Mouse (Mus musculus): ENCODE measurements around the gene Zfand3.

The Zfand3 gene

DNA sequence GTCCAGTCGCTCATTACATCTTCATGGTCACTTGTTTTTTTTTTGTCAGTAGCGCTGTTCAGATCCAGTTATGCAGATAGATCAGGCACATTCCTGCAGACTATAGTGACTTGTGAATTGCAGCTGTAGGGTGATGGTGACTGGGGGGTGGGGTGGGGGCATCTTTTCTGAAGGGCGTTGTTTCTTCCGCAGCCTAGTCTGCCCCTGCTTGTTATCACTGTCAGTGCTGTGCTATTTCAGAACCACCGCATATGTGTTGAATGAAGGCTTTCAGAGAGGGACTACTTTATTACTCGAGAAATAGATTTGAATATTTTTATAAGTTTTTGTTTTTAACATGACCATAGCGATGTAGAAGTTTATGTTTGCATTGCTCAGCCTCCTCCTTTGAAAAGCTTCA is 142.0 kb downstream of the Zfand3 start:
- in situ Hi-C loops (cut with MboI, MseI) = no loop called here

DNA sequence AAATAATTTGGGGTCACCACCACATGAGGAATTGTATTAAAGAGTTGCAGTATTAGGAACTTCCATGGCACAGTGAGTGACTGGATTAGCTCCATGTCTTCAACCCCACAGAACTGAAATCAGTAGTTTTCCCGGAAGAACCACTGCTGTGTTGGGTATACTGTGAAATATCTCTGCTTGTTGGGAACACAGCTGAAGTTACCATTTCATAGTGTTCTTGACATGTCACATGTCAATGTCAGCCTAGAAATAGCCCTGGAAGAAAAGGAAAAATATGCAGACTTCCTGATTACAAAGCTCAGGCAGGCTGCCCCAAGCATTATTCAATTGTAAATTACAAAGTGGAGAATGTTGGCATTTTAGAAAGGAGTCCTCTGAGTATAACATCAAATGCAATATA is 143.4 kb downstream of the Zfand3 start:
- in situ Hi-C loops (cut with MboI, MseI) = no loop called here

DNA sequence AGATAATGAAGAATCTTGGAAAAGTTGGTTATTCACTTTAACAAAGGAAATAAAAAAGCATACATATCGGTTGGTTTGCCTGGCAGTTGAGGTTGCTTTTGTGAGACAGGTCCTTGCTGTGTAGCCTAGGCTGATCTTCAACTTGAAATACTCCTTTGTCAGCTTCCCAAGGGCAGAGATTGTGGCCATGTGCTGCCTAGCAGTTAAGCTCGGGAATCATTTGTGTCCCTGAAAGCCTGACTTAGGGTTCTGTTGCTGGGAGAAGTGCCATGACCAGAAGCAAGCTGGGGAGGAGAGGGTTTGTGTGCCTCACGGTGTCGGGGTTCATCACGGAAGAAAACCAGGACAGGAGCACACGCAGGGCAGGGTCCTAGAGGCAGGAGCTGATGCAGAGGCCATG is 143.8 kb downstream of the Zfand3 start:
- in situ Hi-C loops (cut with MboI, MseI) = no loop called here

DNA sequence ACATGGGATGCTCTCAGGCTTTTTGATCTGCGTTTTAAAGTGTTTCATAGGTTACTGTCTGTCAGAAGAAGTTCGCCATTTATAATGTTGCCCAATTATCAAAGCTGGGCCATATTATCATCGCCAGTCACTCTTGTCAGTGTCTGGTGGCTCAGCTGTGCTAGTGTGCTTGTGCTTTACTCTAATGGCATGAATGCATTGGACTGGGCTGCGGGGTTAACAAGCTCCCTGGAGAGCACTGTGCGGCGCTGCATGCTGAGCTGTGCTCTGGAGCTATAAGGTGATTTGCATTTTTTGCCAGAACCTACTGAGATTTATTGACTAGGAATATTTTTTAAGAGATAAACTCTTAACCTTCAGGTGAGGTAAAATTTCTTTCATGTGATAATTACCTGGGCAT is 145.4 kb downstream of the Zfand3 start:
- in situ Hi-C loops (cut with MboI, MseI) = no loop called here

GRCm38 (mm10) chr17:30154144-30154543 is 149.6 kb downstream of the Zfand3 start:
- in situ Hi-C loops (cut with MboI, MseI) = no loop called here

- in situ Hi-C loops (cut with MboI, MseI) = no loop called here
Observed at GRCm38 (mm10) chr17:30154861-30155260, 150.3 kb downstream of the Zfand3 start.

DNA sequence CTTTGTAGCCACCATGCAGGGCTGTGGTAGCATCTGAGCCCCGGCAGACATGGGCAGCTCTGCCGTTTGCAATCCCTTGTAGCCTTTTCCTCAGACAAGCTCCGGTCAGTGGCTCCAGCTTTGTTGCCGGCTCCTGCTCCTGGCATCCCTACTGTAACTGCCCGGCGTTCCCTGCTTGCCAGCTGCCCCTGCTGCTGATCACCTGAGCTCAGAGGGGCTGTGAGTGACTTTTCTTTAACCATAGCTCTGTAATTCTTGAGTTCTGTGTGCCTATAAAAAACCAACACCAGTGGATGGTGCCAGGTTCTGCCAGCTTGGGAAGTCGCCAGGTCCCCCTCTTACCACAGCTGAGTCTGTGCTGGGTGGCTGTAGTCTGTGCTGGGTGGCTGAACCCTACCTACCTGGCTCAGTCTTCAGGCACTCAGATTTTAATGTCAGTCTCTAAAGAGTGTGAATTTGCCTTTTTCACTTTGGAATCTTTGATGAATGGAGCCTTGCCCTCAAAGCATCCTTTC is 150.9 kb downstream of the Zfand3 start:
- in situ Hi-C loops (cut with MboI, MseI) = no loop called here

- in situ Hi-C loops (cut with MboI, MseI) = no loop called here
Observed at GRCm38 (mm10) chr17:30158419-30159108, 154.0 kb downstream of the Zfand3 start.

- in situ Hi-C loops (cut with MboI, MseI) = no loop called here
Observed at GRCm38 (mm10) chr17:30159341-30159740, 154.8 kb downstream of the Zfand3 start.

GRCm38 (mm10) chr17:30160823-30161432 is 156.4 kb downstream of the Zfand3 start:
- in situ Hi-C loops (cut with MboI, MseI) = no loop called here

GRCm38 (mm10) chr17:30162983-30163382 is 158.4 kb downstream of the Zfand3 start:
- in situ Hi-C loops (cut with MboI, MseI) = no loop called here

DNA sequence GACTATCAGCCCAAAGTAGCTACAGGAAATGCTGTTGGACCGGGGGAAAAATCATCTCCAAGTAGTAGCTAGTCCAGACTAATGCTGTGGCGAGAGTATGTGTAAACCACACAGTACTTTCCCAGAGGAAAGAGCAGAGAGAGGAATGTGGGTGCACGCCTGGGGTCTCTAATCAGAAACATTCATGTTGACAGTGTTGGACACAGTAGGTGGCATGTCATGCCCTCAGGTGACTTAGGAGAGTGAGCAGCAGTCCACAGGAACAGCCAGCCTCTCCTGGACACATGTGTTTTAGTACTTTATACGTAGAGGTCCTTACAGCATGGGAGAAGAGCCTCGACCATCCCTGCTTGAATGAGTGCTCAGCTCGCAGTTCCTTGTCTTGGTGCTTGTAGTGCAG is 159.3 kb downstream of the Zfand3 start:
- in situ Hi-C loops (cut with MboI, MseI) = no loop called here

DNA sequence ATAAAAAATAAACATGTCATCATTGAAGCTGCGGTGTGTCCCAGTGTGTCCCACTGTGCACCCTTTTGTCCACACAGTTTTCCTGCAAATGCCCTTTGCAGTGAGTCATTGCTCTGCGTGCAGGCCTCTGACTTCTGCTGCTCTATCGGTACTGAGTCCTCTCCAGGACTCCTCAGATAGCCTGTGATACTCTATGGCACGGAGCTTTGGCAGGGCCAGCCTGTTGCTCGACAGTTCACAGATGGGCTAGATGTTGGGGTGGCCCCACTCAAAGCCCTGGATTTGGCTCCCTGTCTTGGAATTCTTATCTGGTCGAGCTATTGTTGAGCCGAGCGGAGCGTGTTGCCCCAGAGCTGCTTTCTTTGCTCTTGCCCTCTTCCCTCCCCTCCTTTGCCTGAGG is 160.3 kb downstream of the Zfand3 start:
- in situ Hi-C loops (cut with MboI, MseI) = no loop called here

GRCm38 (mm10) chr17:30177435-30177834 is 172.9 kb downstream of the Zfand3 start:
- in situ Hi-C loops (cut with MboI, MseI) = no loop called here

DNA sequence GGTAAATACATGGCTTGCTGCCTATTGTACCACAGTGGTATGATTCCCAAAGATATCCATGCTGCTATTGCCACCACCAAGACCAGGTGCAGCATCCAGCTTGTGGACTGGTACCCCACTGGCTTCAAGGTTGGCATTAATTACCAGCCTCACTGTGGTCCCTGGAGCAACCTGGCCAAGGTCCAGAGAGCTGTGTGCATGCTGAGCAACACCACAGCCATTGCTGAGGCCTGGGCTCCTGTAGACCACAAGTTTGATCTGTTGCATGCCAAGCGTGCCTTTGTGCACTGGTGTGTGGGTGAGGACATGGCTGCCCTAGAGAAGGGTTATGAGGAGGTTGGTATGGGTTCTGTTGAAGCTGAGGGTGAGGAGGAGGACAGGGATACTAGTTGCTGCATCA is 173.9 kb downstream of the Zfand3 start:
- in situ Hi-C loops (cut with MboI, MseI) = no loop called here

DNA sequence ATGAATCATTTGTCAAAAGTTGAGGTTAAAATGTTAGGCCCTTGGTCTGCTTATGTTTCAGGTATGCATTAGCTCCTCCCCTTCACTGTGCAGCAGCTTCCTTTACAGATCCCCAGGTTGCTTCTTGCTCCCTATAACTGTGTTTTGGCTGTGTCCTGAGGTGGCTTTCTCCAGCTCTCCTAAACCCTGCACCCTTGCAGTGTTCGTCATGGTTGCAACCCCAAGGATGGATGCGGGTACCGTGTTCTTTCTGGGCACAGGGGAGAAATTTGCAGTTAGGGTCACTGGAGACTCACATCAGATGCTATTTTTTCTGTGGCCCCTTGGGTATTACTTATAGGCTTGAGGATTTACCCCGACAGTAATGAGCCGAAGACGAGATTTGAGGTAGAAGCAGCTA is 175.7 kb downstream of the Zfand3 start:
- in situ Hi-C loops (cut with MboI, MseI) = no loop called here

DNA sequence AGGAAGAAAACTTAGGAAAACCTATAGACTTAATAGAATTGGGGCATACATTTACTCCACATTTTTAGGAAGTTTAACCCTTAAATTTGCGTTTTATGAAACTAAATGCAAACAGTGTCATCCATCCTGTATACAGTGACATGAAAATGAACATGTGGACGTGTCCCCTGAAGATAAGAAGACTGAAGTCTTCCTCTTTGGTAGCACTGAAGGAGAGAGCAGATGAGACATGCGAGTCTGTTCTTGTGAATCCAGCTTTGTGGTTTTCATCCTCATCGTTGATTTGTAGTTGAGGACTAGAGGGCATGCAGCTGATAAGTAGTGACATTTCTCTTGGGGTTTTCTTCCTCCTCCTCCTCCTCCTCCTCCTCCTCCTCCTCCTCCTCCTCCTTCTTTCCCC is 177.0 kb downstream of the Zfand3 start:
- in situ Hi-C loops (cut with MboI, MseI) = no loop called here

DNA sequence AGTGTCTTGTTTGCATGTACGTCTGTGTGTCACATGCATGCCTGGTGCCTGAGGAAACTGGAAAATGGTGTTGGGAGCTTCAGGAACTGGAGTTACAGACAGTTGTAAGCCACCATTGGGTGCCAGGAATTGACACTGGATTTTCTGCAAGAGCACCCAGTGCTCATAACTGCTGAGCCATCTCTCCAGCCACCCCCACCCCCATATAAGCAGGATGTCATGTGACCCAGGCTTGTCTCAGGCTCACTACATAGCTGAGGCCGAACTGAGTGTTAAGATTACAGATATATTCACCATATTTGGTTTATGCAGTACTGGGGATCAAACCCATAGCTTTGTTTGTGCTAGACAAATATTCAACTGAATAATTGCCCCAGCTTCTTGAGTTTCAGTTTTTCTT is 177.5 kb downstream of the Zfand3 start:
- in situ Hi-C loops (cut with MboI, MseI) = no loop called here

- in situ Hi-C loops (cut with MboI, MseI) = no loop called here
Observed at GRCm38 (mm10) chr17:30183561-30183960, 179.0 kb downstream of the Zfand3 start.

GRCm38 (mm10) chr17:30187154-30187553 is 182.6 kb downstream of the Zfand3 start:
- in situ Hi-C loops (cut with MboI, MseI) = no loop called here

- in situ Hi-C loops (cut with MboI, MseI) = no loop called here
Observed at GRCm38 (mm10) chr17:30187581-30187980, 183.0 kb downstream of the Zfand3 start.

GRCm38 (mm10) chr17:30188031-30188981 is 183.8 kb downstream of the Zfand3 start:
- in situ Hi-C loops (cut with MboI, MseI) = no loop called here

All from regulatory T cell (primary cell).